ENCODE assay signal across 9 mouse cellular contexts in genomic region chr7:127214521-127214920, GRCm38 (mm10). TPM values are rescaled to one million over a fixed set of nuclear protein-coding genes. Genes with fewer than 3 reads are reported as not detected.
DNase-seq lines count a peak whose midpoint lies in the region; ATAC-seq and TF ChIP-seq lines count a peak whose summit lies in the region.
"Had no signal": no experiment of that assay in that cellular context is flagged by ENCODE, and none has a peak within 500 bp of the region (broad histone marks: within the 10 kb centered on the region; RNA-seq: fewer than 3 reads in every experiment).

No protein-coding gene starts in this region.

- H3K4me3 ChIP-seq in lung, embryonic 16.5 days (ENCODE audit: low read length): peak overlapping the region; percentile 40
- peak overlapping the region; percentile 34 for H3K4me3 ChIP-seq in limb, embryonic 14.5 days (replicated peaks; ENCODE audit: low read length)
- peak overlapping the region; percentile 19; the same call in 1 of the 2 replicates for H3K4me3 ChIP-seq in stomach, embryonic 14.5 days (ENCODE audit: low read depth, low read length)

- no peak for ATAC-seq in lung, embryonic 16.5 days (ENCODE audit: low read depth)
- no peak for ATAC-seq in limb, embryonic 14.5 days (ENCODE audit: low FRiP score, low read depth)
- ATAC-seq in stomach, embryonic 14.5 days (ENCODE audit: insufficient number of reproducible peaks, insufficient read depth, low FRiP score, low read depth): no peak

- no peaks in the 10 kb centered on the region for H3K27me3 ChIP-seq in lung, embryonic 16.5 days (ENCODE audit: control insufficient read depth, insufficient read depth, low read depth, low read length)
- no peaks in the 10 kb centered on the region for H3K27me3 ChIP-seq in limb, embryonic 14.5 days (ENCODE audit: control insufficient read depth, insufficient read depth, low read length)
- H3K27me3 ChIP-seq in stomach, embryonic 14.5 days (ENCODE audit: control insufficient read depth, insufficient read depth, low read length): no peaks in the 10 kb centered on the region

- no peak for TF ChIP-seq POLR2A in limb, embryonic 14.5 days (IDR thresholded peaks at IDR 0.05; ENCODE audit: borderline replicate concordance, extremely low read depth, insufficient read depth, insufficient read length)

- peak overlapping the region; percentile 70 for H3K4me2 ChIP-seq in lung, embryonic 16.5 days (ENCODE audit: low read depth, low read length)
- peak overlapping the region; percentile 60 for H3K4me2 ChIP-seq in limb, embryonic 14.5 days (replicated peaks; ENCODE audit: low read depth, low read length, severe bottlenecking)
- H3K4me2 ChIP-seq in stomach, embryonic 14.5 days (replicated peaks; ENCODE audit: low read depth, low read length): peak overlapping the region; percentile 41

- peaks cover 5% of the 10 kb centered on the region for H3K4me1 ChIP-seq in lung, embryonic 16.5 days (replicated peaks; ENCODE audit: control insufficient read depth, insufficient read depth, low read length)
- peaks cover 11% of the 10 kb centered on the region for H3K4me1 ChIP-seq in limb, embryonic 14.5 days (ENCODE audit: control insufficient read depth, insufficient read depth, low read length)
- H3K4me1 ChIP-seq in stomach, embryonic 14.5 days (ENCODE audit: control insufficient read depth, insufficient read depth, low read length): no peaks in the 10 kb centered on the region; the same call in 1 of the 2 replicates

- H3K9ac ChIP-seq in lung, embryonic 16.5 days (ENCODE audit: low read length): peak overlapping the region; percentile 72
- peak overlapping the region; percentile 53 for H3K9ac ChIP-seq in limb, embryonic 14.5 days (ENCODE audit: low read depth, low read length, severe bottlenecking)
- H3K9ac ChIP-seq in stomach, embryonic 14.5 days (replicated peaks; ENCODE audit: low read depth, low read length): no peak overlapping the region; the same call in 1 of the 2 replicates

- H3K9me3 ChIP-seq in lung, embryonic 16.5 days (ENCODE audit: control insufficient read depth, low read length): no peaks in the 10 kb centered on the region
- H3K9me3 ChIP-seq in limb, embryonic 14.5 days (ENCODE audit: control insufficient read depth, low read length): no peaks in the 10 kb centered on the region
- no peaks in the 10 kb centered on the region for H3K9me3 ChIP-seq in stomach, embryonic 14.5 days (ENCODE audit: control insufficient read depth, low read depth, low read length)

- no peak overlapping the region for H3K27ac ChIP-seq in lung, embryonic 16.5 days (ENCODE audit: low read length)
- H3K27ac ChIP-seq in limb, embryonic 14.5 days (replicated peaks; ENCODE audit: low read depth, low read length): no peak overlapping the region; the same call in 1 of the 2 replicates
- H3K27ac ChIP-seq in stomach, embryonic 14.5 days (ENCODE audit: low read length): no peak overlapping the region; the same call in 1 of the 2 replicates

- 47% methylated on average over 21 of the region's 21 CpGs for WGBS in lung, embryonic 16.5 days
- 27% methylated on average over 21 of the region's 21 CpGs for WGBS in limb, embryonic 14.5 days
- 34% methylated on average over 21 of the region's 21 CpGs for WGBS in stomach, embryonic 14.5 days

- peak; percentile 21 for DNase-seq in cerebellum, adult 9-11 months
- no peak for DNase-seq in cerebellum, adult 8-10 months
- DNase-seq in lung, postnatal 14 days: no peak
- no peak for DNase-seq in limb, embryonic 14.5 days (ENCODE audit: low spot score)
- DNase-seq in spleen, adult 18-20 months: no peak
- DNase-seq in cerebellum, adult 18-20 months: no peak
- DNase-seq: right cerebral cortex, adult 18-20 months had no signal

- H3K36me3 ChIP-seq in lung, embryonic 16.5 days (ENCODE audit: control insufficient read depth, insufficient read depth, low read length): no peaks in the 10 kb centered on the region
- no peaks in the 10 kb centered on the region for H3K36me3 ChIP-seq in limb, embryonic 14.5 days (ENCODE audit: control insufficient read depth, insufficient read depth, low read length)
- no peaks in the 10 kb centered on the region for H3K36me3 ChIP-seq in stomach, embryonic 14.5 days (ENCODE audit: control insufficient read depth, insufficient read depth, low read length)

RNA-seq across cellular contexts. Expression of gene Mylpf, which starts 5.8 kb away (rescaled TPM):
- polyA plus RNA-seq in lung, embryonic 16.5 days (2015; fragmentation: Nextera tagmentation; extraction: Ambion mirVana): 47.4 and 105 TPM in 2 replicates
- 555 and 1,104 TPM in 2 replicates for polyA plus RNA-seq in limb, embryonic 14.5 days (2012; rRNA removed)
- 413 and 609 TPM in 2 replicates for polyA plus RNA-seq in limb, embryonic 14.5 days (2014; fragmentation: Nextera tagmentation; extraction: Ambion mirVana)
- polyA plus RNA-seq in stomach, embryonic 14.5 days (2014; fragmentation: Nextera tagmentation; extraction: Ambion mirVana): 9.7 TPM in 2 replicates

RNA-seq across cellular contexts. Expression of gene Tbc1d10b, which starts 6.3 kb away (rescaled TPM):
- polyA plus RNA-seq in lung, embryonic 16.5 days (2015; fragmentation: Nextera tagmentation; extraction: Ambion mirVana): 20.5 and 23.8 TPM in 2 replicates
- 40.8 and 46.8 TPM in 2 replicates for polyA plus RNA-seq in limb, embryonic 14.5 days (2012; rRNA removed)
- 27.1 and 29.3 TPM in 2 replicates for polyA plus RNA-seq in limb, embryonic 14.5 days (2014; fragmentation: Nextera tagmentation; extraction: Ambion mirVana)
- polyA plus RNA-seq in stomach, embryonic 14.5 days (2014; fragmentation: Nextera tagmentation; extraction: Ambion mirVana): 15.1 and 18.7 TPM in 2 replicates

RNA-seq across cellular contexts. Expression of gene Zfp553, which starts 18.3 kb away (rescaled TPM):
- polyA plus RNA-seq in lung, embryonic 16.5 days (2015; fragmentation: Nextera tagmentation; extraction: Ambion mirVana): 27.7 and 32.3 TPM in 2 replicates
- 22.5 and 24.9 TPM in 2 replicates for polyA plus RNA-seq in limb, embryonic 14.5 days (2012; rRNA removed)
- 19.4 and 20.1 TPM in 2 replicates for polyA plus RNA-seq in limb, embryonic 14.5 days (2014; fragmentation: Nextera tagmentation; extraction: Ambion mirVana)
- 22.9 and 24.4 TPM in 2 replicates for polyA plus RNA-seq in stomach, embryonic 14.5 days (2014; fragmentation: Nextera tagmentation; extraction: Ambion mirVana)

RNA-seq across cellular contexts. Expression of gene Sept1, which starts 18.4 kb away (rescaled TPM):
- polyA plus RNA-seq in lung, embryonic 16.5 days (2015; fragmentation: Nextera tagmentation; extraction: Ambion mirVana): 23.2 and 23.4 TPM in 2 replicates
- polyA plus RNA-seq in limb, embryonic 14.5 days (2012; rRNA removed): 14.9 and 22.2 TPM in 2 replicates
- 15.3 and 18.6 TPM in 2 replicates for polyA plus RNA-seq in limb, embryonic 14.5 days (2014; fragmentation: Nextera tagmentation; extraction: Ambion mirVana)
- polyA plus RNA-seq in stomach, embryonic 14.5 days (2014; fragmentation: Nextera tagmentation; extraction: Ambion mirVana): 14.9 and 16.5 TPM in 2 replicates

RNA-seq across cellular contexts. Expression of gene Cd2bp2, which starts 18.7 kb away (rescaled TPM):
- 53.9 and 54.0 TPM in 2 replicates for polyA plus RNA-seq in lung, embryonic 16.5 days (2015; fragmentation: Nextera tagmentation; extraction: Ambion mirVana)
- polyA plus RNA-seq in limb, embryonic 14.5 days (2012; rRNA removed): 84.2 and 110 TPM in 2 replicates
- polyA plus RNA-seq in limb, embryonic 14.5 days (2014; fragmentation: Nextera tagmentation; extraction: Ambion mirVana): 54.2 and 61.0 TPM in 2 replicates
- 44.6 and 49.5 TPM in 2 replicates for polyA plus RNA-seq in stomach, embryonic 14.5 days (2014; fragmentation: Nextera tagmentation; extraction: Ambion mirVana)
